Mouse (Mus musculus): ENCODE measurements around the gene Habp4. TPM values are rescaled to one million over a fixed set of nuclear protein-coding genes. Genes with fewer than 3 reads are reported as not detected.

Gene Habp4
- polyA plus RNA-seq, 1 experiment = 8.3 TPM

GRCm38 (mm10) chr13:64226725-64227124 lies 65.1 kb downstream of the Habp4 start:
- no peak overlapping the region for H3K27ac ChIP-seq (ENCODE audit: insufficient read depth, low read length)
- H3K4me3 ChIP-seq (ENCODE audit: extremely low read depth, insufficient read depth, insufficient read length) = no peak overlapping the region
- H3K27me3 ChIP-seq (ENCODE audit: control insufficient read depth, insufficient read depth, low read length) = no peaks in the 10 kb centered on the region
- no peaks in the 10 kb centered on the region for H3K4me1 ChIP-seq (ENCODE audit: control insufficient read depth, insufficient read depth, insufficient read length)
- no peak for DNase-seq (ENCODE audit: low read depth in 1 of 2, low spot score in 2 of 2)
- TF ChIP-seq POLR2A (IDR thresholded peaks at IDR 0.05; ENCODE audit: low read depth, low read length) (no peak), CTCF (IDR thresholded peaks at IDR 0.05; ENCODE audit: extremely low read depth, insufficient read depth, insufficient read length, insufficient replicate concordance) (no peak)
- no peaks in the 10 kb centered on the region for H3K36me3 ChIP-seq (ENCODE audit: control insufficient read depth, insufficient read depth, low read length)
- WGBS = 91% methylated on average over 4 of the region's 4 CpGs

- no peak for TF ChIP-seq CTCF (IDR thresholded peaks at IDR 0.05; ENCODE audit: extremely low read depth, insufficient read depth, insufficient read length, insufficient replicate concordance)
- TF ChIP-seq POLR2A (IDR thresholded peaks at IDR 0.05; ENCODE audit: low read depth, low read length) = no peak
- WGBS = 92% methylated on average over 4 of the region's 4 CpGs
- no peak overlapping the region for H3K27ac ChIP-seq (ENCODE audit: insufficient read depth, low read length)
- H3K36me3 ChIP-seq (ENCODE audit: control insufficient read depth, insufficient read depth, low read length) = no peaks in the 10 kb centered on the region
- H3K4me3 ChIP-seq (ENCODE audit: extremely low read depth, insufficient read depth, insufficient read length) = no peak overlapping the region
- no peaks in the 10 kb centered on the region for H3K4me1 ChIP-seq (ENCODE audit: control insufficient read depth, insufficient read depth, insufficient read length)
- no peak for DNase-seq (ENCODE audit: low read depth in 1 of 2, low spot score in 2 of 2)
- H3K27me3 ChIP-seq (ENCODE audit: control insufficient read depth, insufficient read depth, low read length) = no peaks in the 10 kb centered on the region
Measured at GRCm38 (mm10) chr13:64233139-64233538, 71.5 kb downstream of the Habp4 start.

GRCm38 (mm10) chr13:64235062-64235715 lies 73.6 kb downstream of the Habp4 start:
- no peaks in the 10 kb centered on the region for H3K4me1 ChIP-seq (ENCODE audit: control insufficient read depth, insufficient read depth, insufficient read length)
- no peak overlapping the region for H3K27ac ChIP-seq (ENCODE audit: insufficient read depth, low read length)
- no peaks in the 10 kb centered on the region for H3K27me3 ChIP-seq (ENCODE audit: control insufficient read depth, insufficient read depth, low read length)
- H3K36me3 ChIP-seq (ENCODE audit: control insufficient read depth, insufficient read depth, low read length) = no peaks in the 10 kb centered on the region
- DNase-seq (ENCODE audit: low read depth in 1 of 2, low spot score in 2 of 2) = no peak
- TF ChIP-seq CTCF (IDR thresholded peaks at IDR 0.05; ENCODE audit: extremely low read depth, insufficient read depth, insufficient read length, insufficient replicate concordance) (no peak), POLR2A (IDR thresholded peaks at IDR 0.05; ENCODE audit: low read depth, low read length) (no peak)
- WGBS = 83% methylated on average over 4 of the region's 4 CpGs
- no peak overlapping the region for H3K4me3 ChIP-seq (ENCODE audit: extremely low read depth, insufficient read depth, insufficient read length)

- no peak for TF ChIP-seq POLR2A (IDR thresholded peaks at IDR 0.05; ENCODE audit: low read depth, low read length)
- TF ChIP-seq CTCF (IDR thresholded peaks at IDR 0.05; ENCODE audit: extremely low read depth, insufficient read depth, insufficient read length, insufficient replicate concordance) = no peak
- Histone ChIP-seq H3K4me3 (ENCODE audit: extremely low read depth, insufficient read depth, insufficient read length) (no peak overlapping the region), H3K27ac (ENCODE audit: insufficient read depth, low read length) (no peak overlapping the region), H3K27me3 (ENCODE audit: control insufficient read depth, insufficient read depth, low read length) (no peaks in the 10 kb centered on the region), H3K4me1 (ENCODE audit: control insufficient read depth, insufficient read depth, insufficient read length) (no peaks in the 10 kb centered on the region), H3K36me3 (ENCODE audit: control insufficient read depth, insufficient read depth, low read length) (no peaks in the 10 kb centered on the region)
- DNase-seq (ENCODE audit: low read depth in 1 of 2, low spot score in 2 of 2) = no peak
- WGBS = 76% methylated on average over 3 of the region's 3 CpGs
Measured at GRCm38 (mm10) chr13:64235777-64236176, 74.2 kb downstream of the Habp4 start.

Other genes with a start within 250 kb of the Habp4 start
- not detected in 2 replicates for gene Hsd17b3, start 72.6 kb upstream of the Habp4 start, polyA plus RNA-seq (2012; rRNA removed)
- gene Slc35d2, start 32.5 kb upstream of the Habp4 start, polyA plus RNA-seq (2012; rRNA removed) = 4.5 and 6.0 TPM in 2 replicates
- gene Zfp367, start 8.6 kb upstream of the Habp4 start, polyA plus RNA-seq (2012; rRNA removed) = 4.4 and 5.8 TPM in 2 replicates
- 1.5 and 1.8 TPM in 2 replicates for gene Cdc14b, start 113.5 kb downstream of the Habp4 start, polyA plus RNA-seq (2012; rRNA removed)
- 4.7 and 4.9 TPM in 2 replicates for gene Aaed1, start 150.9 kb downstream of the Habp4 start, polyA plus RNA-seq (2012; rRNA removed)
- 20.2 and 23.1 TPM in 2 replicates for gene Ctsl, start 209.1 kb downstream of the Habp4 start, polyA plus RNA-seq (2012; rRNA removed)

Data from spleen, adult 2 months (tissue).